Mouse (Mus musculus) regulatory T cell (primary cell): ENCODE data around the gene Katnal1.

ENCODE experiments used
- in situ Hi-C: fragments of 300-600 bp; cut with MboI, MseI; formaldehyde crosslinking; loops from one replicate; pipeline ENCODE4 v1.15.1; 2025; ENCODE audit warnings: high pct_unique_total_duplicates

Katnal1 gene

DNA sequence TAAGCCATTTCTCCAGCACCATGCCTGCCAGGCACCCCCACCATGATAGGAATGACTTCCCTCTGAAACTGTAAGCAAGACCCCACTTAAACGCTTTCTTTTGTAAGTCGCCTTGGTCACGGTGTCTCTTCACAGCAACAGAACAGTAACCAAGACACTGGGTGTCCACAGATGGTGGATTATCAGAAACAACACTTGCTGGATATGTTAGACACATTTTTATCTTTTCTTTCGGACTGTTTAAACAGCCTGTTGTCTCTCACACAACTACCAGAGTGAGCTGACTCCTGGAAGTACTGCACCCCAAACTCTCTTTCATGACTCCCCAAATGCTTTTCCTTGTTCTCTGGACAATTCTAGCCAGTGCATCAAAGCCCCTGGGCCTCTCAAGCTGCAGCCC, 38.9 kb downstream of the Katnal1 start:
- in situ Hi-C loops: loop anchor here (10.0 kb wide), 1 partner anchor 185 kb away; no protein-coding TSS in a partner anchor

DNA sequence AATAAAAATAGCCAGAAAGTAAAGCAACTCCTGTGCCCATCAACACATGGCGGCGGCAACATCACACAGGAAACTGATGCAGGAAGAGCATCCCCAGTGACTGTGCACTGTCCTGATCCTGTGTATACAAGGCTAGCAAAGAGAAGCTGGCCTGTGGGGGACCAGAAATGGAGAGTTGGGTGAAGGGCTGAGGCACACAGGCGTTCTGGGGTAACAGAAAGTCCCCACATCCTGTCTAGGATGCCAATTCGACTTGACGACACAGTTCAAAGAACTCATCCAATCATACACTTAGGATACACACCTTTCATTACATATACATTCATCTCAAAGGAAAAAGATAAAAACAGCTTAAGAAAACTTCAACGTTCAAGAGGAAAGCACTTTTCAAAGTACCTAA, 41.1 kb downstream of the Katnal1 start:
- in situ Hi-C loops: no loop called here

DNA sequence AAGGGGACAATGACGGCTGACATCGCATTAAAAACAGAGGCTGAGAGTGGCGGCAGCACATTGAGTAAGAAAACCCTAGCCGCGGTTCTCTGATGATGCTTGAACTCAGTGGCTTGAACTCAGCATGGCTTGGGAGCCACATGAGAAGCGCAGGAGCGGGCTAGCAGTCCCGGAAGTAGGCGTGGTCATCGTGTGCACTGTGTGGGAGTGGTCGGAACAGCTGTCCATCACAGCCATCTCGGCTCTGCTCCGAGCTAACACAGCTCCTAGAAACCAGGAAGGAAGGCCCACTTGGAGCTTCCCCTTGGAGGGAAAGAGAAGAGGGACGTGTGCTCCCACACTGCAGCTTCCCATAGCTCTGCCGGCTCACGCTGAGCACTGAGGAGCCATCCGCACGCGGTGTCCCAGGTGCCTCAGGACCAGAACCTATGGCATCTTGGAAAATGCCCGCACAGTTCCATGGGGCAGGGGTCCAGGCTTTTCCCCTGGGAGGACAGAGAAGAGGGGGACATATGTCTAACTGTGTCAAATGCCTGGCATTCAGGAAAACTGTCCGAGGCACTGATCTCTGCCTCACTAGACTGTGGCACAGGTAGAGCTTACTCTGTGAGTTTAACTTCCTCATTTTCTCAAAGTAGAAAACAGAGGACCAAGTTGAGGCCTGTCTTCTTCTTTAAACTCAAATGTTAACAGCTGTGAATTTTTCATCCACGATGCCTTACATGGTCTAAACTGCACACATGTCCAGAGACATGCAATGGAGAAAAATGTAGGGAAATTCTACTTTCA, 43.1 kb downstream of the Katnal1 start:
- in situ Hi-C loops: no loop called here

DNA sequence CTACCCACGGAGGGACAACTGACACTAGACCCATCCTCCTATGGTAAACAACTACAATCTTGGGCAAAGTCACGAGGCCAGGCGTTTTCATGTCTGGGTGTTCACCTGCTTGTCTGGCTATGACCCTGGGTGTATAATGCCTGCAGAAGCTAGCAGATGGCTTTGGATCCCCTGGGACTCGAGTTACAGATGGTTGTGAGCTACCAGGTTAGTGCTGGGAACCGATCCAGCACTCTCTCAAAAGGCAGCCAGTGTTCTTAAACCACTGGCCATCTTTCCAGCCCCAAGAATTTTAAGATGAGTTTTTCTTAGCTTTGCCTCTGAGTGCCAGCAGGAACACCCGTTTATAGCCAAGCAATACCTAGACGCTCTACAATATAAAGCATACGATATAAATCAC, 45.4 kb downstream of the Katnal1 start:
- in situ Hi-C loops: no loop called here

DNA sequence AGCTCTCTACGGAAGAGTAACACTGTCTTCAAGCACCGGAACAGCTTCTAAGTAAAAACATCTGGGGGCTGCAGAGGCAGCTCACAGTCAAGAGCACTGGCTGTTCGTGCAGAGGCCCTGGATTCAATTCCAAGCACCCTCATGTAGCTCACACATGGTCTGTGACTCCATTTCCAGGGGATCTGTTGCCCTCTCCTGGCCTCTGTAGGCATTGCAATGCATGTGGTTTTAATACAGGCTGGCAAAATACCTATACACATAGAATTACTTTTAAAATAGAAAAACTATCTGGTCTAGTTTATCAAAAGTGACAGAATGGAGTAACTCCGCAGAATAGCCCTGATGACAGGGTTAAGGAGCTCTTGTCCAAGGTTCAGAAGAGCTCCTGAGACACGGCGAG, 49.9 kb downstream of the Katnal1 start:
- in situ Hi-C loops: no loop called here

DNA sequence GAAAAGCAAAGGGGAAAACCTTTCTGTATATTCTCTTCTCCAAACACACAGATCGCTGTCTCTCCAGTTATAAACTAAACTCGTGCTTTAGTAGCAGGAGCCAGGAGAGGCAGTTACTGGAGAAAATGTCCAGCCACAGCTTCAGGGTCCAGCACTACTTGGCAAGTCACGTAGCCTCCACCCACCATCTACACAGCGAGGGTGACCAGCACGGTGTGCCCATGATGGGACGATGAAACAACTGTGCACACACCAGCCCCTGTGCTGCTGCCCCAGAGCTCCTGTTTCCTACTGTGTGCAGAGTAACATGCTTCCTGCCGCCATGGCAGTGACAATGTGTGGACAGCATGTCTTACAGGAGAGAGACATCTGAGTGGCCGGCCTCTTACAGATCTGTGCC, 56.0 kb downstream of the Katnal1 start:
- in situ Hi-C loops: no loop called here

DNA sequence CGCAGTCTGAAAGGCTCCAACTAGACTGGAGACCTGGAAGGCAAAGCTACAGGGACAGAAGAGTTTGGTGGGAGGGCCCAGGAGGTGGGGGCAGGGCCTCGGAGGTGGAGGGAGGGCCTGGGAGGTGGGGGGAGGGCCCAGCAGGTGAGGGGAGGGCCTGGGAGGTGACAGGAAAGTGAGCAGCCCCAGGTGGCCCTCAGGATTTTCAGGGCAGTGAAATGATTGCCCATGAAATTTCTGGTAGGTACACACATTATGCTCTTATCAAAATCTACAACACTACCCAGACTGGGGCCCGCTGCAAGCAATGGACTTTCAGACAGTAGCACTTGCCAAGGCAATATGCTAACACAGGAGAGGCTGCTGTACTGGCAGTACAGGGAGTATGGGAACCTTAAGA, 59.5 kb downstream of the Katnal1 start:
- in situ Hi-C loops: no loop called here

DNA sequence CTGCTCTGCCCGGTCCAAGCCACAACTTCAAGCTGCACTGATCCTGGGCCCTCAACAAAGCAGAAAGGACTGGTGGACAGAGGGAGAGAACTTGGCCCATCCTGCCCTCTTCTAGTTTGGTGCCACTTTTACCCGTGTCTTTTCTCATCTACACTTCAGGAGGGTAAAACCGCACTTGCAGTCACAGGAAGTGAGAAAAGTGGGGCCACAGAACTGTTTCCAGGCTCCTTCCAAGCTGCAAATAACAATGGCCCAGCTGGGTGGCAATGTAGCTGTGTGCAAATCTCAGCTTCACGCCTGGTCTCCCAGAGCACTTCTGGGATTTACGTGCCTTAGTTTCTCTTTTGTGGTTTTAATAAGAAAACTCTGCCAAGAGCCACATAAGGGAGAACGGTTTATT, 61.4 kb downstream of the Katnal1 start:
- in situ Hi-C loops: no loop called here

DNA sequence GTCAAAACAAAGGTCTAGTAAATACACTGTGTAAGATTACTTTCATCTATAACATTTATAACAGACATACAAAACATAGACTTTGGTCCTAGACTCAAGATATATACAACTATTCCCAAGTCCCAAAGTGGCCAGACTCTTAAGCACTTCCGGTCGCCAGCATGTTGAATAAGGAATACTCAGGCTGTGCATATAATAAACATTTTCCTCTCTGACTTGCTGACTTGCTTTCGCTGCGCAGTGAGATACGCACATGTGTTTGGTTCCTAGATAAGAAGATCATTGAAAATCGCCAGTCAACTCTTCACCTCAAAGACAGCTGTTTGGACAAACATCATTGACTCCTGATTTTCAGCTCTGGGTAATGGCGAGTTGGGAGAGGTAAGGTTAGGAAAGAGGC, 61.9 kb downstream of the Katnal1 start:
- in situ Hi-C loops: no loop called here

DNA sequence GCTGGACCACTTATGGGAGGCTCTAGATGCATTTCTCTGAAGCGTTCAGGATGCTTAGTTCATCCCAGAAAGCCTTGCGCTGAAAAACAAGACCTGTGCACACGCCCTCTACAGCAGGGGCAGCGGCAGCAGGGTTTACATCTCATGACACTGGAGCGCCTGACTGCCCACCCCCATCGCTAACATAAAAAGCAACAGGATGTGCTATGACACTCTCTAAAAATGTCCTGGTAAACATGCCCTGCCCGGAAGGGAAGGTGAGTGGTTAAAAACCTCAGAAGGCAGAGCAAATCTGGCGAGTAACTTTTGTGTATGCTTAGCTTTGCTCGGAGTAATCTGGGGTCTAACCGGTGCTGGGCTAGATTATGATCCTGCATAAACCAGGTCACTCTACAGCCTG, 62.5 kb downstream of the Katnal1 start:
- in situ Hi-C loops: no loop called here

DNA sequence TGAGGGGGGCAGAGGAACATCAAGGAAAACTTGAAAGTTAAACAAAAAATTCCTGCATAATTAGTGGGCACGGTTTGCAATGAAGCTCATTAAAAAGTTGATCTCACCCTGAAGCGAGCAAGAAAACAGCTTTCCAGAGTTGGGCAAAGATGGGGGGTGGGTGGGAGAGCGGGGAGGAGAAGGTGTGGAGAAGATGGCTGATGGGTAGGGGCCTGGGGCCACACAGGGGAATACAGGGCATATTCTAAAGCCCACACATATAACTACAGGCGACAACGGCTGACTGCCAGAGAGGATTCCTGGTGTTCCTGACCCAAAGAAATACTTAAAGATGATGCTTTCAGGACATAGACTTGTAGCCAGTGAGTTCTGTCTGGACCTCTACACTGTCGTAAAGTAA, 65.7 kb downstream of the Katnal1 start:
- in situ Hi-C loops: no loop called here

DNA sequence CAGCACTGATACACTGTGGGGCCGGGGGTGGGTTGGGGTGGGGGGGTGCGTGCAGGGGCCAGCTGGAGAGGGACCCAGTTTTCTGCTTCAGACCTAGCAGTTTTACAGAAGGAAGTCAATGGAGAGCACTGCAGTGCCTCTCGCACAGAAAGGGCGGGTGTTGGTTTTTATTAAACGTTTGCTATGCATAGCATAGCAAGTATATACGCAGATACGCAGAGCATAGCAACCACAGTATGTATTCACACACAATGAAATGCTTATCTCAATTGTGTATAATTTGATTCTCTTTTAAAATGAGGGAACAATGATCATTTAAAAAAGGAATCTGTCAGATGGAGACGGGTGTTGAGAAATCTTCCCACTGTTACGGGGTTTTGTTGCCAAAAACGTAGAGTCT, 66.3 kb downstream of the Katnal1 start:
- in situ Hi-C loops: no loop called here

DNA sequence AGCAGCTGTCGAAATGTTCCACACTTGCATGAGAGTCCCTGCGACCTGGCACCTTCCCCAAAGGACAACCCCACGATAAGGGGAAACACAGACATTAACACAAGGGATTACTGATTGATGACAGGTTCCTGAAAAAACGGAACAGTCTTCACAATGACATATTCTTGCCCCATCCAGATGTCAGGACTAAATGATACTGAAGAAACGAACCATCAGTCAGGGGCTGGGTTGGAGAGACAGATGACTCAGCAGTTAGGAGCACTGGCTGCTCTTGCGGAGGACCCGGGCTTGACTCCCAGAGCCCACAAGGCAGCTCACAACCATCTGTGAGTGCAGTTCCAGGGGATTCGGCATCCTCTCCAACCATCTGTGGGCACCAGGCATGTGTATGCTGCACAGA, 67.0 kb downstream of the Katnal1 start:
- in situ Hi-C loops: no loop called here

DNA sequence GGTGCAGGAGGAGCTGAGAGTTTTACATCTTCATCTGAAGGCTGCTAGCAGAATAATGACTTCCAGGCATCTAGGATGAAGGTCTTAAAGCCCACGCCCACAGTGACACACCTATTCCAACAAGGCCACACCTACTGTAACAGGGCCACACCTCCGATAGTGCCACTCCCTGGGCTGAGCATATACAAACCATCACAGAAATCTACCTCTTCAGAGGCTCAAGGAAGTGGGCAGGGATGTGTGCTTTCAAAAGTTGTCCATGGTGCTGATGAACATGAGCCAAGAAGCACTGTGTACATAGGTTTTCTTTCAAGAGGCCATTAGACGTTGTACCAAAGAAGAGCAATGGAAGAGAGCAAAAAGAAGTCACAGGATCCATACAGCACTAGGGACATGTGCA, 71.6 kb downstream of the Katnal1 start:
- in situ Hi-C loops: no loop called here

DNA sequence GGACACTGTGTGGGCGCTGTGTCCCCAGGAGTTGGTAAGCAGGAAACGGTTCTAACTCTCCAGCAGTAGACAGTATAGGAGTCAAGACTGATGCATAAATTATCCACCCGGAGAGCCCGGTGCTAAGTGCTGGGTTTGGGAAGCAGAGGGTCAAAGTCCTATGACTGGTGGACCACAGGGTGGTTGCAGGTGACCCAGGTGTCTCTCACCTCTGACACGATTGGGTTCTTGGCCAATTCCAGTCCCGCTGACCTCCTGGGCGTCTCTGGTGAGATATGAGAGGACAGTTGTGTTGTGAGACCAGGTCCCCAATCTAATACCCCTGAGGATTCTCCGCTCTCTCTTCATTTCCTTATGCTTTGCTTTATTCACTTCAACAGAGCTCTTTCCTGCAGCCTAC, 74.1 kb downstream of the Katnal1 start:
- in situ Hi-C loops: no loop called here

DNA sequence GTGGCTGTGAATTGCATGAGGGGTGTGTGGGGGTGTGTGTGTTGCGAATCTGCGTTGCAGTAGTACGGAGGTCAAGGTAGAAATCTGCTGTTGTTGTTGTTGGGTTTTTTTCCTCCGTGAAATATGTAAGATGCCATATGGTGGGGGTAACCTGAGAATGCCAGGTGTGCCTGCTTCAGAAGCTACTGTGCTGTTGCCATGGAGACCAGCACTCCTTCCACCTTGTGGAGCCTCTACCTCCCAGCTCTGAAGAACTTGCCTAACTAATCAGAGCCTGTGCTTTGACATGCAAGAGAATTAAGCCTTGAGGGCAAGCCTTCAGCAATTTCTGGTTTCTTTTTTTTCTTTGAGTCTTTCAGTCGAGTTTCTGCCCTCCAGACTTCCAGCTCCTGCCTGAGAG, 75.0 kb downstream of the Katnal1 start:
- in situ Hi-C loops: no loop called here

DNA sequence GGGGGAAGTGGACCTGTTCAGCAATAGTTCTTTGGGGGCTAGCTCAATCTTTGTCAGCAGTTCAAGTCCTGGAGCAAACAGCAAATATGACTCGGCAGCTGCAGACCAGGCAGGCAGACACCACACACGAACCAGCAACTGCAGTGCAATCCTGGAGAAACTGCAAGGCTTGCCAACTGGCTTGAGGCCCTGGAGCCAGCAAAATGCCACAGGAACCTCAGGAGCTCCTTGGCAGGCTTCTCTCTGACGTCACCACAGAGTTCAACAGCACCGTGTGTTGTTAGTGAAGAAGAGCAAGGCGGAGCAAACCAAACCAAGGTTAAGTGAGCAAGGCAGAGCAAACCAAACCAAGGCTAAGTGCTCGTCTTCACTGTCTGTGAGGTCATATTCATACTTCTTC, 79.6 kb downstream of the Katnal1 start:
- in situ Hi-C loops: no loop called here

DNA sequence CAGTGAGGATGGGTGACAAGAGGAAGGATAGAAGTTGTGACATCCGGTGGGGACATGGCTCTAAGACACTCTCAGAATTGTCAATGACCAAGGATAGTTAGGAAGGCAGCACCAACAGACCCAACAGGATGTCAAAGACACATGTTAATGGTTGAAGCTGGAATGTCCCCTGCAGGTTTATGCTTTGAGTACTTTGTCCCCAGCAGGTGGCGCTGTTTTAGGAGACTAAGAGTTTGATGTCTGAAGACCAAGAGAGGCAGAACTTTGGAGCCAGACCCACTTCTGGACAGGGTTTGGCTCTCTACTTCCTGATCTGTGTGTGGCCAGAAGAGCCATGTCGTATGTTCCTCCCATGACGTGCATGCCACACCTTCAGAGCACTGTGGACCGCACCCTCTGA, 82.1 kb downstream of the Katnal1 start:
- in situ Hi-C loops: no loop called here

DNA sequence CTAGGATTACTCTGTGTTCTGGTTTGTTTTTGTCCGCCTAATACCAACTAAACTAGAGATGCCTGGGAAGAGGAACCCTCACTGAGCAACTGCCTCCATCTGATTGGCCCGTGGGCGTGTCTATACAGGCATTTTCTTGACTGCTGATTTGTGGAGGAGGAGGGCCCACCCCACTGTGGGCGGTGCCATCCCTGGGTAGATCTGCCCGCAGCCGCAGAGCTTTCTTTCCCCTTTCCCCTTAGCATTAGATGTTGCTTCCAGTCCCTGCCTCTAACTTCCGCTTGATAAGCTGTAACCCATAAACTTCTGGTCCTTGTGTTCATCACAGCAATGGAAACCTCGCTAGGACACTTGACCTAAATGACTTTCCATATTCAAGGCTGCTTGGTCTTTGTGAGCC, 92.1 kb downstream of the Katnal1 start:
- in situ Hi-C loops: no loop called here

DNA sequence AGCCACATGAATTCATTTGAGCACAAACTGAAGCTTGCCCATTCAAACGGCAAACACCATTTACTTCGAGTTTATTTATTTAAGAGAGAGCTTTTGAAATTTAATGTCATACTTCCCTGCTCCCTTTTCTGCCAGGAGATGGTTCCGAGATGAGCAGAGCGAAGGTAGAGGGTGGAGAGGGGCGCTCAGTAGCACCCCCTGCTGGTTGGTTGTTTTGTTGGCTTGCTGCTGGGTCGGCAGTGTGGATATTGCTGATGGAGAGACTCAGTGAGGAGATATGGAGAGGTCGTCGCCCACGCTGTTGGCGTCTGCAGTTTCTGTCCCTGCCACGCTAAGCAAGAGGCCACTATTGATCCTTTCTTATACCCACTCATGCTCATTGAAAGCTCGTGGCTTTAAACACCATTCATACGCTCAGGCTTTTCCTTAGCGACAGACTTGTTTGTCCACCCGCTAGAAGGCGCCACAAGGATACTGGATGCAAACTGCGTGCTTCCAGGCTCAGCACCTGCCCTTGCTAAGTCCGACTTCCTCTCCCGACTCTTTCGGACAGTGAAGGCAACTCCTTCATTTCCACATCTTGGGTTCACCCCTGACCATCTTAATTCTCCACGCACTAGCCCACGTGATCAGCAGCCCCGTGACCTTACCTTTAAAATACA, 97.4 kb downstream of the Katnal1 start:
- in situ Hi-C loops: no loop called here

DNA sequence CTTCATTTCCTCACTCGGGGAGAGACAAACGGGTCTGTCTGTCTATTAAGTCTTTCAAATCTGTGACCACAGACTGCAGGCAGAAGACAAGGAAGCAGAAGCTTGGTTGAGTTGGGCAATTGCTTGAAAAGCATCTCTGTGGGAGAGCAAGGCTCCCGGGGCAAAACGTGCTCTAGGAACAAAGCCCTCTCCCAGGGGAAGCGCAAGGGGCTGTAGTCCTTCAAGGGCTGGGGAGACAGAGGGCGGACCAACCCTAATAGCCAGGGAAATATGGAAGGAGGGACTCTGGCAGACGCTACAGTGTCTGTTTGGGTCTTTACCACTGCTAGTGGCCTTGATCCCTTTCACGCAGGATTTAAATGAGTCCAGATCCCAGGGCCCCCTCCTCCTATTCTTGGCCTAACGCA, 98.0 kb downstream of the Katnal1 start:
- in situ Hi-C loops: no loop called here

DNA sequence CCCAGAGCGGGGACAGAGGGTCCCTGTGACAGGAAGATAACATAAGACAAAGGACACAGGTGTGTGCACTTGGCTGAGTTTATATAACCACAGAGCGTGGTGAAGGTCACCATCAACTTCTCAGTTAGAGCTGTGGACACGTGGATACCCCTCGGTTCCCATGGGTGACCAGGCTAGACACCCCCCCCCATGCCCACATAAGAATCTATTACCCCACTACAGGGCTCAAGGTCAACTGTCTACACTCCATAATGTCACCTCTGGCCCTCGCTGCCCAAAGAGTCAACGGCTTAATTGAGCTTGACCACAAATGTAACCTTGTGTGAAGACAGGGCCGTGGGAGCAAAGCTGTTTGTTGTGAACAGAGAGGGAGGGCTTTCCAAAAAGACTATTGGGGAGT, 103.4 kb downstream of the Katnal1 start:
- in situ Hi-C loops: loop anchor here (10.0 kb wide), 1 partner anchor 499 kb away; no protein-coding TSS in a partner anchor

DNA sequence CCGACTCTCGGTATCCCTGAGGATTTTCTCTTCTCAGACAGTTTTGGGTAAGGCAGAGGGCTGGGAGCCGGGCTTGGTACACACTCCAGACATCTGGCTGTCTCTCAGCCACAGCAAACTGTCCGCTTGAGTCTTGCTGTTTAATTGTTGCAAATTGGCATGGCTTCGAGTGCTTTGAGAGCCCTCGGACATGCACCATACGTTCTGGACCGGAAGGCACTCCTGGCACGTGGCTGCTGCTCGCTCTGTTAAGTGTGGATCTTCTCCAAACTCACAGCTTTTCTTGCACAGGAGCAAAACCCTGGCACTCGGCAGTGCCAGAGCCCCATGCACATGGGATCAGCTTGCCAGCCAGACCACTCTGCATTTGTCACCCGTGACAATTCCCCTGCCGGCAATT, 106.3 kb downstream of the Katnal1 start:
- in situ Hi-C loops: loop anchor here (10.0 kb wide), 1 partner anchor 502 kb away; no protein-coding TSS in a partner anchor
